Mouse (Mus musculus) left cerebral cortex, postnatal 4 days (tissue): Measurements from ENCODE around the gene Slc38a1. TPM values are rescaled to one million over a fixed set of nuclear protein-coding genes. Genes with fewer than 3 reads are reported as not detected.
"Not testable (repeated sequence)": the region's sequence is repeated elsewhere in the genome, so short reads cannot be mapped to it uniquely, and the experiment has no call there.

ENCODE experiments used
- DNase-seq: peaks from one replicate; pipeline ENCODE4 v3.0.0-alpha.2; 2022
- intact Hi-C: fragments of 180-260 bp; cut with DNase I; formaldehyde crosslinking; loops from one replicate; pipeline ENCODE4 v1.15.1; 2025
- total RNA-seq, 2 experiments: library from RNA; stranded (reverse); gene quantifications; 2 replicates each; pipeline ENCODE4 v1.2.3; 2021

The Slc38a1 gene
- total RNA-seq, 2 experiments from 2014 or later, result 116 to 118 TPM

GRCm38 (mm10) chr15:96660590-96661141 lies 18.0 kb upstream of the Slc38a1 start:
- no peak for DNase-seq

GRCm38 (mm10) chr15:96658275-96658602 lies 15.5 kb upstream of the Slc38a1 start:
- intact Hi-C loops, result no loop called here
- DNase-seq, result no peak

More at GRCm38 (mm10) chr15:96660590-96661141, 18.0 kb upstream of the Slc38a1 start:
- intact Hi-C loops, result no loop called here

GRCm38 (mm10) chr15:96657576-96658274 lies 15.0 kb upstream of the Slc38a1 start:
- no peak for DNase-seq
- intact Hi-C loops, result no loop called here

- DNase-seq, result no peak
- intact Hi-C loops, result no loop called here
Measured at GRCm38 (mm10) chr15:96655514-96655913, 12.8 kb upstream of the Slc38a1 start.

- DNase-seq, result no peak
- intact Hi-C loops, result no loop called here
Measured at GRCm38 (mm10) chr15:96654714-96655113, 12.0 kb upstream of the Slc38a1 start.

- intact Hi-C loops, result no loop called here
- no peak for DNase-seq
Measured at GRCm38 (mm10) chr15:96653011-96653410, 10.3 kb upstream of the Slc38a1 start.

GRCm38 (mm10) chr15:96652531-96652930 lies 9.8 kb upstream of the Slc38a1 start:
- intact Hi-C loops, result no loop called here

GRCm38 (mm10) chr15:96647376-96647775 lies 4.7 kb upstream of the Slc38a1 start:
- no peak for DNase-seq
- intact Hi-C loops, result no loop called here

More at GRCm38 (mm10) chr15:96652531-96652930, 9.8 kb upstream of the Slc38a1 start:
- peak; percentile 57 for DNase-seq

- no peak for DNase-seq
- intact Hi-C loops, result no loop called here
Measured at GRCm38 (mm10) chr15:96641821-96642435, 785 bp downstream of the Slc38a1 start.

GRCm38 (mm10) chr15:96641111-96641820 lies 1.4 kb downstream of the Slc38a1 start:
- intact Hi-C loops, result no loop called here
- DNase-seq, result peak; percentile 87

- DNase-seq, result no peak
Measured at GRCm38 (mm10) chr15:96640291-96640985, 2.3 kb downstream of the Slc38a1 start.

GRCm38 (mm10) chr15:96639630-96640029 lies 3.1 kb downstream of the Slc38a1 start:
- intact Hi-C loops, result no loop called here
- no peak for DNase-seq

More at GRCm38 (mm10) chr15:96640291-96640985, 2.3 kb downstream of the Slc38a1 start:
- intact Hi-C loops, result no loop called here

GRCm38 (mm10) chr15:96638656-96639055 lies 4.1 kb downstream of the Slc38a1 start:
- intact Hi-C loops, result no loop called here
- peak; percentile 33 for DNase-seq

GRCm38 (mm10) chr15:96638173-96638572 lies 4.5 kb downstream of the Slc38a1 start:
- intact Hi-C loops, result no loop called here
- DNase-seq, result no peak

- intact Hi-C loops, result no loop called here
- no peak for DNase-seq
Measured at GRCm38 (mm10) chr15:96634670-96635405, 7.9 kb downstream of the Slc38a1 start.

- no peak for DNase-seq
- intact Hi-C loops, result no loop called here
Measured at GRCm38 (mm10) chr15:96632201-96632600, 10.5 kb downstream of the Slc38a1 start.

GRCm38 (mm10) chr15:96631107-96631718 lies 11.5 kb downstream of the Slc38a1 start:
- DNase-seq, result no peak
- intact Hi-C loops, result no loop called here

GRCm38 (mm10) chr15:96628256-96628655 lies 14.5 kb downstream of the Slc38a1 start:
- intact Hi-C loops, result no loop called here
- no peak for DNase-seq

GRCm38 (mm10) chr15:96626871-96627270 lies 15.8 kb downstream of the Slc38a1 start:
- intact Hi-C loops, result no loop called here
- no peak for DNase-seq

GRCm38 (mm10) chr15:96625012-96625411 lies 17.7 kb downstream of the Slc38a1 start:
- intact Hi-C loops, DNase-seq: not testable (repeated sequence)
